Mouse (Mus musculus): ENCODE data around the gene Exog. TPM values are rescaled to one million over a fixed set of nuclear protein-coding genes. Genes with fewer than 3 reads are reported as not detected.

Exog gene
- polyA plus RNA-seq, 1 experiment from 2014 or later, result 25.3 TPM

GRCm38 (mm10) chr9:119512993-119513392 is 68.2 kb downstream of the Exog start:
- 82% methylated on average over 9 of the region's 9 CpGs for WGBS
- no peak for ATAC-seq (replicated peaks; ENCODE audit: low FRiP score)
- no peak overlapping the region for H3K4me3 ChIP-seq (replicated peaks)

GRCm38 (mm10) chr9:119513816-119514215 is 69.1 kb downstream of the Exog start:
- Histone ChIP-seq H3K4me2 (no peak overlapping the region), H3K9ac (no peak overlapping the region), H3K36me3 (no peaks in the 10 kb centered on the region), H3K27me3 (peaks cover 9% of the 10 kb centered on the region; the same call in 1 of the 2 replicates), H3K9me3 (replicated peaks) (no peaks in the 10 kb centered on the region), H3K27ac (no peak overlapping the region), H3K4me3 (replicated peaks) (no peak overlapping the region), H3K4me1 (peaks cover 17% of the 10 kb centered on the region)
- no peak for ATAC-seq (replicated peaks; ENCODE audit: low FRiP score)
- WGBS, result 83% methylated on average over 8 of the region's 8 CpGs

More at GRCm38 (mm10) chr9:119512993-119513392, 68.2 kb downstream of the Exog start:
- H3K27ac ChIP-seq, result no peak overlapping the region
- H3K9me3 ChIP-seq (replicated peaks), result no peaks in the 10 kb centered on the region
- H3K36me3 ChIP-seq, result no peaks in the 10 kb centered on the region
- no peak overlapping the region for H3K4me2 ChIP-seq
- peaks cover 9% of the 10 kb centered on the region; the same call in 1 of the 2 replicates for H3K27me3 ChIP-seq
- peaks cover 10% of the 10 kb centered on the region for H3K4me1 ChIP-seq
- no peak overlapping the region for H3K9ac ChIP-seq

DNA sequence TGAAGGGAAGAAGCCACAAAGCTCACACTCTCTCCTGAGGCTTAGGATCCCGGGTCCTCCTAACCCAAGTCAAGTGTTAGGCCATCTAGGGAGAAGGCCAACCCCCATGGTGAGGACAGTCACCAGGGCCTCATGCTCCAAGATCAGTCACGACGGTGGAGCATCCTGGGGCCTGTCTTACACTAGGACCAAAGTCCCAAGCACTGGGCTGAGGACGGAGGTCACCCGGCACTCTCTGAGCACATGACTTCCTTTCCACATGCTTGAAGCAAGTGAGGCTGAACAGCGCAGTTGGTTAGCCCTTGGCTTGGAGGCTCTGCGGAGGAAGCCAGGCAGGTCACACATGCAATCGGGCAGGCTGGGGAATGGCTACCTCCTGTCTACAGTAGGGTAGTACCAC is 70.2 kb downstream of the Exog start:
- Histone ChIP-seq H3K9ac (no peak overlapping the region), H3K9me3 (replicated peaks) (no peaks in the 10 kb centered on the region), H3K27me3 (peaks cover 9% of the 10 kb centered on the region; the same call in 1 of the 2 replicates), H3K36me3 (no peaks in the 10 kb centered on the region), H3K27ac (no peak overlapping the region), H3K4me2 (no peak overlapping the region), H3K4me3 (replicated peaks) (no peak overlapping the region), H3K4me1 (peaks cover 24% of the 10 kb centered on the region)
- ATAC-seq (replicated peaks; ENCODE audit: low FRiP score), result no peak
- WGBS, result 81% methylated on average over 8 of the region's 8 CpGs

Other genes with a start within 250 kb of the Exog start
- gene Slc22a13, start 235.8 kb upstream of the Exog start, polyA plus RNA-seq (2015; fragmentation: Nextera tagmentation; extraction: Ambion mirVana), result 7.6 and 9.8 TPM in 2 replicates
- 12.3 and 14.2 TPM in 2 replicates for gene Oxsr1, start 122.5 kb upstream of the Exog start, polyA plus RNA-seq (2015; fragmentation: Nextera tagmentation; extraction: Ambion mirVana)
- 111 and 121 TPM in 2 replicates for gene Acaa1a, start 105.3 kb upstream of the Exog start, polyA plus RNA-seq (2015; fragmentation: Nextera tagmentation; extraction: Ambion mirVana)
- gene Myd88, start 103.5 kb upstream of the Exog start, polyA plus RNA-seq (2015; fragmentation: Nextera tagmentation; extraction: Ambion mirVana), result 25.6 and 25.9 TPM in 2 replicates
- 20.8 and 26.9 TPM in 2 replicates for gene Xylb, start 87.6 kb upstream of the Exog start, polyA plus RNA-seq (2015; fragmentation: Nextera tagmentation; extraction: Ambion mirVana)
- 0.30 TPM in 1 of 2 replicates, not detected in the other for gene Slc22a14, start 79.4 kb upstream of the Exog start, polyA plus RNA-seq (2015; fragmentation: Nextera tagmentation; extraction: Ambion mirVana)
- gene Acvr2b, start 42.8 kb upstream of the Exog start, polyA plus RNA-seq (2015; fragmentation: Nextera tagmentation; extraction: Ambion mirVana), result 36.4 and 36.6 TPM in 2 replicates
- gene Scn5a, start 134.1 kb downstream of the Exog start, polyA plus RNA-seq (2015; fragmentation: Nextera tagmentation; extraction: Ambion mirVana), result 0.19 and 0.32 TPM in 2 replicates

All from kidney, embryonic 15.5 days (tissue).